Mouse (Mus musculus) midbrain, embryonic 11.5 days (tissue): ENCODE measurements around the gene Vmn1r81. TPM values are rescaled to one million over a fixed set of nuclear protein-coding genes. Genes with fewer than 3 reads are reported as not detected.

Experiments used
- ATAC-seq: fragments of 200-750 bp; cut with Nextera tagmentation; 2 replicates; pipeline ENCODE4 v1.8.0; 2017; ENCODE audit warnings: moderate TSS enrichment, moderate library complexity; ENCODE audit not compliant: low FRiP score
- DNase-seq: peaks from one replicate; pipeline ENCODE4 v3.0.0; 2015; ENCODE audit warnings: low spot score; ENCODE audit errors: missing footprints
- H3K27ac ChIP-seq: fragments of 300-500 bp; sonication (generic); 2 replicates; pipeline ENCODE4 v1.5.1; 2014; ENCODE audit warnings: low read depth, low read length
- H3K27me3 ChIP-seq: fragments of 300-500 bp; sonication (generic); 2 replicates; pipeline ENCODE4 v1.6.1; 2014; ENCODE audit warnings: mild to moderate bottlenecking, low read length, moderate library complexity, mixed read lengths; ENCODE audit not compliant: control insufficient read depth, insufficient read depth
- H3K36me3 ChIP-seq: fragments of 300-500 bp; sonication (generic); 2 replicates; pipeline ENCODE4 v1.6.1; 2014; ENCODE audit warnings: mild to moderate bottlenecking, low read length, moderate library complexity, mixed read lengths; ENCODE audit not compliant: control insufficient read depth, insufficient read depth
- H3K4me1 ChIP-seq: fragments of 300-500 bp; sonication (generic); 2 replicates; pipeline ENCODE4 v1.6.1; 2014; ENCODE audit warnings: low read length; ENCODE audit not compliant: control insufficient read depth, insufficient read depth
- H3K4me2 ChIP-seq: fragments of 300-500 bp; sonication (generic); 2 replicates; pipeline ENCODE4 v1.6.1; 2014; ENCODE audit warnings: mild to moderate bottlenecking, moderate library complexity
- H3K4me3 ChIP-seq: fragments of 300-500 bp; sonication (generic); 2 replicates; pipeline ENCODE4 v1.5.1; 2014; ENCODE audit warnings: low read depth, low read length
- H3K9ac ChIP-seq: fragments of 300-500 bp; sonication (generic); 2 replicates; pipeline ENCODE4 v1.6.1; 2014; ENCODE audit warnings: low read length
- H3K9me3 ChIP-seq: fragments of 300-500 bp; sonication (generic); 2 replicates; pipeline ENCODE4 v1.6.1; 2016; ENCODE audit warnings: low read length; ENCODE audit not compliant: control insufficient read depth
- WGBS: fragments of 180-500 bp; shearing (Covaris S2); extraction: QIAGEN DNeasy Blood & Tissue Kit; methylation state at CpG from one replicate; pipeline ENCODE4 v1.1.7; 2014; 5-methylcytosine and 5-hydroxymethylcytosine counted together
- polyA plus RNA-seq: library from polyadenylated mRNA; unstranded; fragments of >200 nt; fragmentation: Nextera tagmentation; extraction: Ambion mirVana; gene quantifications from 2 replicates; pipeline ENCODE4 v1.2.1, GENCODE M21; 2014

The Vmn1r81 gene
- not detected in 2 replicates for polyA plus RNA-seq

DNA sequence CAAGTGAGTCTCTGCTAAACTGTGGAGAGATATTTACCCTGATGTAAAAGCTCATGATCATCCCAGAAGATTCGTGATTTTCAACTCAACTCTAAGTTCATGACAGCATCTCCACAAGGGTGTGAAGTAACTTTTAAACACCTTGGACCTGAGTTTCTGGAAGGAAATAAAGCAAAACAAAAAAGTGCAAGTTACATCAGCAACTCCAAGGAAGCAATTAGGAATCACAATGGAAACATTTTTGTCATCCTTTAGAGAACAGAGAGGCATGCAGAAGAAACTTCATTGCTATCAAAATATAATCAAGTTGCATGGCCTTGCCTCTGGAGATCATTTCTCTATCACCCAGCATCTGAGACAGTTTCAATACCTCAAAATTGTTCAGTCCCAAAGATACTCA lies at the start of gene Vmn1r81:
Gene Vmn1r81 (minus strand): TSS at position 101 of the 400 bp plus-strand sequence.
- Histone ChIP-seq H3K4me3 (no peak within 1 kb of the TSS), H3K27me3 (no peaks in the 10 kb centered on the region), H3K9me3 (peaks cover 10% of the 10 kb centered on the region; the same call in 1 of the 2 replicates), H3K27ac (no peak within 1 kb of the TSS), H3K36me3 (no peaks in the 10 kb centered on the region), H3K9ac (no peak within 1 kb of the TSS), H3K4me2 (no peak within 1 kb of the TSS), H3K4me1 (no peaks in the 10 kb centered on the region)
- 68% methylated on average over 1 of the region's 1 CpGs for WGBS
- DNase-seq (no peak), ATAC-seq (no peak)

DNA sequence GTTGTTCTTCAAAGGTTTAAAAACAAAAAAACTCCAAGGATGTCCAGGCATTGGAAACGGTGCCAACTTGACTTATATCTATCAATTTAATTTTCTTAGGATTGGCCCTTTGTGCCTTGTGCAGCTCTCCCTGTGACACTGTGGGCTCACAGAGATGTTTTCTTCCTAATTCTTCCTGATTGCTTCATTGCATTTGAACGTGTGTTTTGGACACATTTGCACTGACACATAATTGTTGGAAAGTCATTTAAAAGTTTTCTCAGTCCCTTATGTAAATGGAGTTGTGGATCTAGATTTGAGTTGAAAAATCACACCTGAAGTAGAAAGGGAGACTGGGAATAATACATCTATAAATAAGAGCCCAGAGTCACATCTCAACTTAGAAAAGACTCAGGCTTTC lies 32.1 kb upstream of the Vmn1r81 start, which contains the start of gene Vmn1r82:
Gene Vmn1r82 (plus strand): TSS at position 301 of the 400 bp plus-strand sequence.
- Histone ChIP-seq H3K36me3 (no peaks in the 10 kb centered on the region), H3K4me2 (no peak within 1 kb of the TSS), H3K4me3 (no peak within 1 kb of the TSS), H3K27ac (no peak within 1 kb of the TSS), H3K27me3 (no peaks in the 10 kb centered on the region), H3K9ac (no peak within 1 kb of the TSS), H3K9me3 (no peaks in the 10 kb centered on the region; the same call in 1 of the 2 replicates), H3K4me1 (no peaks in the 10 kb centered on the region)
- ATAC-seq (no peak), DNase-seq (no peak)
- 65% methylated on average over 2 of the region's 2 CpGs for WGBS

DNA sequence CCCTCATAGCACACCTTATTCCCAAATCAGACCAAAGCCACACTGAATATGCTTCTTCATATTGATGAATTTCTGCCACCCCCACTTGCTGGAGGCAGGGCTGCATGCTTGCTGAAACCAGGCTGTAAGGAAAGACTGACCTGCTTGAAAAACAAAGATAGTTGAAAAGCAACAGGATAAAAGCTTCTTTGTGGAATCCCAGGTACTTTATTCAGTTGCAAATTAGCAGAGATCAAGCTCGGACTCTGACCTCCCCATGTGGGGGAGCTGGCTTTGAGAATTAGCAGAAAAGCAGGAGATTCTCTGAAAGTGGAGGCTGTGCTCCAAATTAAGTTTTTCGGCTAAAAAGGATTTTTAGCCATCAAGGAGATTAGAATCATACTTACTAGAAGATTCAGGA lies 63.9 kb downstream of the Vmn1r81 start:
- H3K4me1 ChIP-seq = no peaks in the 10 kb centered on the region
- H3K9me3 ChIP-seq = no peaks in the 10 kb centered on the region
- H3K4me3 ChIP-seq = no peak overlapping the region
- no peak overlapping the region for H3K4me2 ChIP-seq
- H3K36me3 ChIP-seq = no peaks in the 10 kb centered on the region
- H3K27me3 ChIP-seq = no peaks in the 10 kb centered on the region
- DNase-seq (no peak), ATAC-seq (no peak)
- 58% methylated on average over 2 of the region's 2 CpGs for WGBS
- H3K9ac ChIP-seq = no peak overlapping the region
- H3K27ac ChIP-seq = no peak overlapping the region

Other genes with a start within 250 kb of the Vmn1r81 start
- gene Vmn1r77, start 231.5 kb downstream of the Vmn1r81 start, polyA plus RNA-seq = not detected in 2 replicates
- gene Vmn1r78, start 118.0 kb downstream of the Vmn1r81 start, polyA plus RNA-seq = not detected in 2 replicates
- gene Vmn1r79, start 97.0 kb downstream of the Vmn1r81 start, polyA plus RNA-seq = not detected in 2 replicates
- gene Vmn1r80, start 79.0 kb downstream of the Vmn1r81 start, polyA plus RNA-seq = not detected in 2 replicates
- gene Vmn1r82, start 32.2 kb upstream of the Vmn1r81 start, polyA plus RNA-seq = not detected in 2 replicates
- gene Vmn1r83, start 61.2 kb upstream of the Vmn1r81 start, polyA plus RNA-seq = not detected in 2 replicates
- not detected in 2 replicates for gene Vmn1r84, start 101.0 kb upstream of the Vmn1r81 start, polyA plus RNA-seq
- gene Zfp551, start 154.5 kb upstream of the Vmn1r81 start, polyA plus RNA-seq = 3.9 and 4.2 TPM in 2 replicates
- 51.1 and 63.8 TPM in 2 replicates for gene Zfp606, start 210.0 kb upstream of the Vmn1r81 start, polyA plus RNA-seq
- not detected in 2 replicates for gene 2900092C05Rik, start 244.2 kb upstream of the Vmn1r81 start, polyA plus RNA-seq